Mouse (Mus musculus) intestine, postnatal 0 days (tissue): ENCODE results near the gene Eif4e2. TPM values are rescaled to one million over a fixed set of nuclear protein-coding genes. Genes with fewer than 3 reads are reported as not detected.

Source experiments
- ATAC-seq: fragments of 200-750 bp; cut with Nextera tagmentation; 2 replicates; pipeline ENCODE4 v1.8.0; 2017; ENCODE audit warnings: mild to moderate bottlenecking, moderate TSS enrichment, moderate library complexity
- H3K27ac ChIP-seq: fragments of 300-500 bp; sonication (generic); 2 replicates; pipeline ENCODE4 v1.5.1; 2014; ENCODE audit warnings: mild to moderate bottlenecking, low read depth, low read length, moderate library complexity
- H3K27me3 ChIP-seq: fragments of 300-500 bp; sonication (generic); replicated peaks from 2 replicates; pipeline ENCODE4 v1.6.1; 2014; ENCODE audit warnings: low read length, mixed read lengths; ENCODE audit not compliant: control insufficient read depth, insufficient read depth
- H3K36me3 ChIP-seq: fragments of 300-500 bp; sonication (generic); 2 replicates; pipeline ENCODE4 v1.6.1; 2014; ENCODE audit warnings: mild to moderate bottlenecking, moderate library complexity; ENCODE audit not compliant: control insufficient read depth, insufficient read depth
- H3K4me1 ChIP-seq: fragments of 300-500 bp; sonication (generic); replicated peaks from 2 replicates; pipeline ENCODE4 v1.6.1; 2014; ENCODE audit warnings: antibody characterized with exemption, low read length, mixed read lengths; ENCODE audit not compliant: control insufficient read depth, insufficient read depth
- H3K4me2 ChIP-seq: fragments of 300-500 bp; sonication (generic); replicated peaks from 2 replicates; pipeline ENCODE4 v1.6.1; 2014; ENCODE audit warnings: low read depth, mild to moderate bottlenecking, moderate library complexity
- H3K4me3 ChIP-seq: fragments of 300-500 bp; sonication (generic); 2 replicates; pipeline ENCODE4 v1.5.1; 2014; ENCODE audit warnings: low read depth, low read length
- H3K9ac ChIP-seq: fragments of 300-500 bp; sonication (generic); 2 replicates; pipeline ENCODE4 v1.6.1; 2014; ENCODE audit warnings: mild to moderate bottlenecking, low read depth, low read length
- H3K9me3 ChIP-seq: fragments of 300-500 bp; sonication (generic); 2 replicates; pipeline ENCODE4 v1.6.1; 2016; ENCODE audit warnings: mixed run types; ENCODE audit not compliant: control insufficient read depth
- CTCF ChIP-seq: sonication (generic); IDR thresholded peaks from 2 replicates; pipeline ENCODE4 v1.5.1; 2016; ENCODE audit warnings: low read depth, mild to moderate bottlenecking, control low read depth, antibody characterized with exemption, moderate library complexity
- WGBS: fragments of 180-500 bp; shearing (Covaris S2); extraction: QIAGEN DNeasy Blood & Tissue Kit; methylation state at CpG from one replicate; pipeline ENCODE4 v1.1.7; 2014; 5-methylcytosine and 5-hydroxymethylcytosine counted together
- polyA plus RNA-seq: library from polyadenylated mRNA; unstranded; fragments of >200 nt; fragmentation: Nextera tagmentation; extraction: Ambion mirVana; gene quantifications from 2 replicates; pipeline ENCODE4 v1.2.1, GENCODE M21; 2015

Gene Eif4e2
- polyA plus RNA-seq, 1 experiment from 2014 or later = 179 TPM

DNA sequence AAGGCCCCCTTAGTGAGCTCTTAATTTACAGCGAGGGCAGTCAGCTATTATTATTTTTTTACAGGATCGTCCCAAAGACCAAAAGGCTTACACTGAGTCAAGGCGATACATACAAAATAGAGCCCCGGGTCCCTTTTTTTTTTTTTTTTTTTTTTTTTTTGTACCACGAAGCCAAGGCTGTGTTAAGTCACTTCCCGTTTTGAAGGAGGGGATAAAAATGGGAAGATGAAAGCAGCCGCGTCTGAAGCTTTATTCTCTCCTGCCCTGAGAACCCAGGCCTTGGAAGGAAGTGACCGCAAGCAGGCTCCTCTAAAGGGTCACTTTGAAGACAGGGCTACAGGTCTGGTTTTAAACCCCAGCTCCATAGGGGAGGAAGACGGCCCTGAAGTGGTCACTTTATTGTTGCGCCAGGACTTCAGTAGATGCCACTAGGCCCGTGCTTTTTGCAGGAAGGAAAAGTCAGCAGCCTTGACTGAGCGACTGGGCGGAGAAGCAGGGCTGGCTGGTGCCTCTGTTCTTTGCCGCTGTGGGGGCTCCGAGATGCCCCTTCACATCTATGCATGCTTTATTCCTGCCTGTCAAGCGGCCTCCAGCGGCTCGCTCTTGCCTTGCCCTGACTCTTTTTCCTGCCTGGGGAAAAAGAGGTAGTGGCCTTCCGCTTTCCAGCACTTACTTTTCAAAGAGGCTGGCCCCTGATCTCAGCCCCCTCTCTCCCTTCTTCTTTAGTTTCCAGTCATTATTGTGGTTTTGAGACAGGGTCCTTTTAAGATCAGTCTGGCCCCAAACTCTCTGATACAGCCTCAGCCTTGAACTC is 68.1 kb downstream of the Eif4e2 start:
- Histone ChIP-seq H3K36me3 (no peaks in the 10 kb centered on the region), H3K4me2 (peak overlapping the region; percentile 32; the same call in 1 of the 2 replicates), H3K4me1 (no peaks in the 10 kb centered on the region), H3K9ac (no peak overlapping the region), H3K4me3 (no peak overlapping the region), H3K9me3 (no peaks in the 10 kb centered on the region), H3K27ac (no peak overlapping the region), H3K27me3 (no peaks in the 10 kb centered on the region)
- no peak for TF ChIP-seq CTCF
- WGBS = 40% methylated on average over 20 of the region's 20 CpGs
- no peak for ATAC-seq

DNA sequence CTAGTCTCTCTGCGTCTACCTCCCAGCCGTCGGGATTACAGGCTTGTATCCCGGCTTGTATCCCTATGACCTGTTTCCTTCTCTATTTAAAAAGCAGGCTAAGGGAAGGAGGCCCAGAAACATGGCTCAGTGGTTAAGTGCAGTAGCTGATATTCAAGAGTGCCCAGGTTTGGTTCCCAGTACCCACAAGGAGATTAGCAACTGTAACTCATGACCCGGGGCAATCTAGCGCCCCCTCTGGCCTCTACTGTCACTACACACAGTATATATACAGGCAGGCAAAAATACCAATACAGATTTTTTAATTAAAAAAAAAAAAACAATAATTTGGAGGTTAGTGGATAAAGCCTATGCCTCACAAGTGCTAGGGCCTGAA is 68.7 kb downstream of the Eif4e2 start:
- Histone ChIP-seq H3K9ac (no peak overlapping the region), H3K4me2 (no peak overlapping the region), H3K27ac (no peak overlapping the region), H3K9me3 (no peaks in the 10 kb centered on the region), H3K4me1 (no peaks in the 10 kb centered on the region), H3K36me3 (no peaks in the 10 kb centered on the region), H3K4me3 (no peak overlapping the region), H3K27me3 (no peaks in the 10 kb centered on the region)
- TF ChIP-seq CTCF = 0 out of 2 replicates have a peak, but pooled peaks have one; percentile 19
- ATAC-seq = no peak
- 70% methylated on average over 6 of the region's 6 CpGs for WGBS

DNA sequence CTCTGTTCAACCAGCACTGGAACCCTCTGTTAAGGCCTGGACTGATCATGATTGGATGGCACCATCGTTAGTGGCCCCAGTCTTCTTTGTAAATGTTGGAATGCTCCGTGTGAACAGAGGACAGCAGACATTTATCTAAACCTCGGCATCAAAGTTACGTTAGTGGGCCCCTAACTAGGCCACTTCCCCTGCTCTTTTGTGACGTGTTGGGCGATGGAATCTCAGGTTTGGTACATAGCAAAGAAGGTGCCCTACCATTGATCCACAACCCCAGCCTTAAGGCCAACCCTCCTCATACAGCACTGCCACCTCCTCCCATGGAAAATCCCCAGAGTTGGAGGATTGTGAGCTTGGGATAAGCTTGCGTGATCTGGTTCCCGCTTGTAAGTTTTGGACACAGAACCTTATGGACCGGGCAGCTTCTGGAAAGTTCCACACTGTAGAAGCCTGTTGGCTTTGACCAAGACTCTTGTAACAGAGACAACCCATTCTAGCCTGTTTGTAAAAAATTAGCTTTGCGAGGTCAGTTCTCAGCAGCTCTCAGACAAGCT is 69.8 kb downstream of the Eif4e2 start:
- ATAC-seq = no peak
- WGBS = 79% methylated on average over 10 of the region's 10 CpGs
- no peak overlapping the region for H3K9ac ChIP-seq
- TF ChIP-seq CTCF = no peak
- no peak overlapping the region for H3K27ac ChIP-seq
- no peak overlapping the region for H3K4me3 ChIP-seq
- H3K9me3 ChIP-seq = no peaks in the 10 kb centered on the region
- no peaks in the 10 kb centered on the region for H3K36me3 ChIP-seq
- H3K4me1 ChIP-seq = no peaks in the 10 kb centered on the region
- H3K4me2 ChIP-seq = no peak overlapping the region
- no peaks in the 10 kb centered on the region for H3K27me3 ChIP-seq

DNA sequence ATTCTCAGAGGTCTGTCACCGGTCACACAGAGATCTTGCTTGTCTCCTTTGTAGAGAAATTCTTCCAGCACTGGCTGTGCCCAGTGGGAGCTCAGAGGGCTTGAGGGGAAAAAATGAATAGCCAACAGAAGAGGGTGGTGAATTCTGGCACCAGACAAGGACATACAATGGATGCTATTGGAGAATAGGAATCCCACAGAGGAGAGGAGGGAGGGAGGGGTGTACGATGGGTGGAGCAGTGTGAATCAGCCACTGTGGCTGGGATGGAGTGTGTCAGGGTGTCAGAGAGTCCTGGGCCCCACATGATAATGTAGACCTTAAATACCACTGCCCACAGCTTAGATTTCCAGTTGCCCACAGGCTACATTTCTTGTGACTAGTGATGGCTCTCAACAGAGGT is 73.4 kb downstream of the Eif4e2 start:
- Histone ChIP-seq H3K4me2 (no peak overlapping the region), H3K4me3 (no peak overlapping the region), H3K27me3 (no peaks in the 10 kb centered on the region), H3K27ac (no peak overlapping the region), H3K4me1 (no peaks in the 10 kb centered on the region), H3K9me3 (no peaks in the 10 kb centered on the region), H3K9ac (no peak overlapping the region), H3K36me3 (no peaks in the 10 kb centered on the region)
- no peak for TF ChIP-seq CTCF
- no peak for ATAC-seq
- 77% methylated on average over 2 of the region's 2 CpGs for WGBS

Other genes with a start within 250 kb of the Eif4e2 start
- gene Alppl2, start 124.0 kb upstream of the Eif4e2 start, polyA plus RNA-seq = not detected in 2 replicates
- gene Alpi, start 112.3 kb upstream of the Eif4e2 start, polyA plus RNA-seq = 1,275 and 1,389 TPM in 2 replicates
- gene Akp3, start 88.9 kb upstream of the Eif4e2 start, polyA plus RNA-seq = 2.7 and 3.6 TPM in 2 replicates
- gene Ecel1, start 57.4 kb upstream of the Eif4e2 start, polyA plus RNA-seq = 0.64 and 0.67 TPM in 2 replicates
- not detected in 2 replicates for gene Prss56, start 30.6 kb upstream of the Eif4e2 start, polyA plus RNA-seq
- not detected in 2 replicates for gene Chrnd, start 23.3 kb upstream of the Eif4e2 start, polyA plus RNA-seq
- not detected in 2 replicates for gene Chrng, start 9.3 kb upstream of the Eif4e2 start, polyA plus RNA-seq
- gene Efhd1, start 50.4 kb downstream of the Eif4e2 start, polyA plus RNA-seq = 2.1 and 3.0 TPM in 2 replicates
- gene Gigyf2, start 113.1 kb downstream of the Eif4e2 start, polyA plus RNA-seq = 21.0 and 21.4 TPM in 2 replicates
- 0.70 and 0.82 TPM in 2 replicates for gene Kcnj13, start 180.8 kb downstream of the Eif4e2 start, polyA plus RNA-seq